Mouse (Mus musculus) brown adipose tissue, adult 24 weeks (tissue): ENCODE results near the gene P2ry12. TPM values are rescaled to one million over a fixed set of nuclear protein-coding genes. Genes with fewer than 3 reads are reported as not detected.

Source experiments
- H3K27ac ChIP-seq: fragments of 200-500 bp; replicated peaks from 2 replicates; pipeline ENCODE4 v1.5.1; 2012; ENCODE audit warnings: low read depth, mild to moderate bottlenecking, low read length
- H3K4me1 ChIP-seq: fragments of 200-500 bp; 2 replicates; pipeline ENCODE4 v1.6.1; 2012; ENCODE audit warnings: low read length, mixed read lengths; ENCODE audit not compliant: control insufficient read depth, insufficient read depth, insufficient read length
- H3K4me3 ChIP-seq: fragments of 200-500 bp; 2 replicates; pipeline ENCODE4 v1.5.1; 2012; ENCODE audit warnings: low read depth, mild to moderate bottlenecking, low read length, moderate library complexity; ENCODE audit not compliant: insufficient read depth
- polyA plus RNA-seq: library from polyadenylated mRNA; stranded (reverse); fragments of >200 nt; gene quantifications from 2 replicates; pipeline ENCODE4 v1.2.4, GENCODE M21; 2012; ENCODE audit not compliant: missing spikeins, insufficient read depth, insufficient read length

P2ry12 gene
- polyA plus RNA-seq, 1 experiment: 3.3 TPM

DNA sequence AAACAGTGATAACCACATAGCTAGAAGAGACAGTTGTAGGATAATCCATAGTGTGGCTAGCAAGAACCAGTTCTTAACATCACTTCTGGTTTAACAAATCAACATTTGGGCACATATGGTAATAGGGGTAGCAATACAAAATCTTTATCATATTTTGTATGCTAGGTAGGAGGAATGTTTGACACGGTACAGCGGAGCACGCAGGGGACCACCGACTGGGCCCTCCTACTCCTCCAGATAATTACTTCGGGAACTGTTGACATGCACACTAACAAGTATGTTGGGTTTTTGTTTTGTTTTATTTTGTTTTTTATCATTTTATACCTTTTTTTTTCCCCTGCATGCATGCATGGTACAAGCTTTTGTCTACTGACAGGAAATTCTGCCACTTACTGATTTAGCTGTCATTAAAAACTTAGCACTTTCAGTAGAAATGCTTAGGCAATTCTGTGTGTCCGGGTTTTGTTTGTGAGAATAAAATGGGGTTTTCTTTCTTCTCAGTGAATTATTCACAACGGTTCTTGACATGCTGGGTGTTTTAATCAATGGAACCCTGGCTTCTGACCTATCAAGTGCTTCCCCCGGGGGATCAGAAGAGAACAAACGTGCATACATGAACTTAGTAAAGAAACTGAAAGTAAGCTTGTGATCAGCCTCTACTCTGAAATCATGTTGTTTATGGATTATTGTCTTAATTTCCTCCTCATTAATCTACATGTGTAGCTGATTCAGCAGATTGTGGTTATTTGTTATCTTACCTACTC is 780 bp downstream of the P2ry12 start:
- Histone ChIP-seq H3K27ac (no peak overlapping the region), H3K4me3 (no peak overlapping the region), H3K4me1 (peaks cover 2% of the 10 kb centered on the region)

DNA sequence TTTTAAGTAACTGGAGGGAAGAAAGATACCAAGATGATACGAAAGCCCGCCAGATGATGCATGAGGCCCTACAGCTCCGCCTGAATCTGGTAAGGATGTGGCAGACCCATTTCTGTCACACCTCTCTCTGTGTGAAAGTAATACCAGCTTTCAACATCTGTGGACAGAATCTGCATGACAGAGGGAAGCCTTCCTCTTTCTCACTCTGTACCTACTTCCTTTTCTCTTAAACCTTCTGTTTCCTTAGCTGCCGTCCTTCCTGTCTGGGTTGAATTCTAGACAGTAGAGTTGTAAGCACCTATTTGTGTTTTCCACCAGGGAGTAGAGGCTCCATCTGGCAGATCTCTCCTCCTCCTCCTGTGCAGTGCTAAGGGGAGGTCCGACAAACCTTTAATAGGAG is 1.9 kb downstream of the P2ry12 start:
- H3K4me3 ChIP-seq: no peak overlapping the region
- H3K27ac ChIP-seq: no peak overlapping the region; the same call in 1 of the 2 replicates
- H3K4me1 ChIP-seq: peaks cover 2% of the 10 kb centered on the region

DNA sequence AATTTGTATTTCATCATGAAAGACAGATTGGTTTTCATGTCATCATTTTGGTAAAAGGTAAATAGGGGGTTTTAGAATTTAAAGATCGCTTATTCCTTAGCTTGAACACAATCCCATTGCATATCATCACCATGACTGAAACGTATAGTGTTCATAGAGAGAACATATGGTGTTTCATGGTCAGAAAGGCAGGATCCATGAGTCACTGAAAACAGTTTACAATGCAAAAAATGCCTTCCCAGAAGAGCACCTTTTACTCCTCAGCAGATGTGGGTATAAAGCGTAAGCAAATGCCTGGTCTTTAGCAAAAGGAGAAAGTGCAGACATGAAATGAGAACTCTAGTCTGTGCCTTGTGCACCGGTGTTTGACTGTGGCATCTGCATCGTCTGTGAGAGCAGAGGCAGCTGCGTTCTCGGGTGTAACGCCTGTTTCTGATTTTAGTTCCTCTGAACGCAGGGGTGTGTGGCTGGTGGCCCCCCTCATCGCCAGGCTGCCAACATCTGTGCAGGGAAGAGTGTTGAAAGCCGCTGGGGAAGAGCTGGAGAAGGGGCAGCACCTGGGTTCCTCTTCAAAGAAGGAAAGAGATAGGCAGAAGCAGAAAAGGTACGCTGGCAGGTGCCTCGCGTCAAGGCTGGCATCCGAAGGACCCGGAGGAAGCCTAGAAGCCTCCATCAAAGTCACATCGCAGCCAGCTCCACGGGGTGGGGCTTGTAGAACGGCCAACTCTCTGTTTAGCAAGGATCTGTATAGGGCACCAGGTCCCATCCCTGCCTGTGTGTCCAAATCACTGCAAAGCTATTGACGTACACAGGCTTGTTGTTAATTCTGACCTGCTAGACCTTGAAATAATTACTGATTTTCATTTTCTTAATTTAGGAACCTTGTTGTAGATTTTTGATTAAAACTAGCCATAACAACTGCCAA is 4.7 kb downstream of the P2ry12 start:
- peaks cover 2% of the 10 kb centered on the region for H3K4me1 ChIP-seq
- H3K27ac ChIP-seq: no peak overlapping the region
- no peak overlapping the region for H3K4me3 ChIP-seq

DNA sequence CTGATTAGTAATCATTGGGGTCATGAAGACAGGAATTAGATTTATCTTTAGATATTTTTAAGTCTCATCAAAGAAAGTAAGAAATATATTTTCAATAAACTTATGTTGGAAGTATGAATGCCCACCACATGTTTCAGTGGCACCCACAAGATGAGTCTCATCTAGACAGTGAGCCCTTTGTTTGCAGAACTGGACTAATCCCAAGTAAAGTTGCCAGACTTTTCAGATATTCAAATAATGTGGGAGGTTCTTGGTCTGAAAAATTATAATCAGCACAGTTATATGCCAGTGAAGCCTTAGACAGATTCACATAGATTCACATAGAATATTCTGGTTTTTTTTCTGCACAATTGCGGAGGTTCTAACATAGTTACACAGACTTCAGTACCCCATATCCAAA is 12.2 kb downstream of the P2ry12 start:
- no peak overlapping the region for H3K27ac ChIP-seq
- no peaks in the 10 kb centered on the region for H3K4me1 ChIP-seq
- H3K4me3 ChIP-seq: no peak overlapping the region

DNA sequence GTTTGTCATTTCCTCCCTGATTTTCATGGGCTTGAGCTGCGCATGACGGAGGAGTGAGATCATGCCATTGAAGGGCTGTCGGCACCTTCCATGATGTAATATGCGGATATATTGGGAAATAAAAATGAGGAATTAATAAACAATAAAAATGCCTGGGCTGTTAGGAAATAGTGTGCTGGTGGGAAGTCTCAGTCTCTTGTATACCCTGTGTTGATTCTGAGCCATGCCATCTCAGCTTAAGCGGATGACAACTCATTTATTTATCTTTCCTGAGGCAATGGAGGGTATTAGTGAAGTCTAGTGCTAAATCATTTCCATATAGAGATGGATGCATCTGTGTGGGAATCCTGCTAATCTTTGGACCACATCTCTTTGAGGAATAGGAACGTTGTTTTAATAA is 14.6 kb downstream of the P2ry12 start:
- no peaks in the 10 kb centered on the region for H3K4me1 ChIP-seq
- H3K4me3 ChIP-seq: no peak overlapping the region
- no peak overlapping the region for H3K27ac ChIP-seq

DNA sequence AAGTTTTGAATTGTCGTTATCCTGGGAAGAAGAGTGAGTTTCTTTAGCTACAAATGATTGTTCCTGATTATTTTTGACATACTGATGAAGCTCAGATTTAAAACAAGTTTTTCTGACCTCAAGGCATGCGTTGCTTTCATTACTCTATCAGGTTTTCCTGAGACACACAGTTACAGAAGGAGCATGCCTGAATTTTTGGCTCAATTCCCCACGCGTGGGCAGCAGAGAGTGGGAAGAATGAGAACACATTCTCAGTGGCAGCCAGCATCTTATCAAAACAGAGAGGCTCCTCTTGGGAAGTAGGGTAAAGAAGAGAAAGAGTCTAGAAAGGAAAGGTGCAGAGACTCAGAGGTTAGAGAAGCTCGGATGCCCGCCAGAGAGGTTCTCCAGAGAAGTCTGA is 19.3 kb downstream of the P2ry12 start:
- no peaks in the 10 kb centered on the region; the same call in 1 of the 2 replicates for H3K4me1 ChIP-seq
- H3K4me3 ChIP-seq: no peak overlapping the region
- H3K27ac ChIP-seq: no peak overlapping the region

DNA sequence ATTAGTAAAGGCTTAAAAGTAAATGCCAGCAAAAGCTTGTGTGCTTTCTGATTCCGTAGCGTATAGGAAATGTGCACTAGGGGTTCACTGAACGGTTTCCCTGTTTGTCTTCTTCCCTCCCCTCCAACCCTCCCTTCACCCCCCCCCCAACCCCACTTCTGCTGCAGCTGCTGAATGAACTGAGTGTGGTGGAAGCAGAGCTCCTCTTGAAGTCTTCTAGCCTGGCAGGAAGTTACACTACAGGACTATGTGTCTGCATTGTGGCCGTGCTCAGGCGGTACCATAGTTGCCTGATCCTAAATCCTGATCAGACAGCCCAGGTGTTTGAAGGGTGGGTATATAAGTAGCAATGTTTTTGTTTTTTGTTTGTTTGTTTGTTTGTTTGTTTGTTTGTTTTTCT is 27.8 kb downstream of the P2ry12 start:
- Histone ChIP-seq H3K4me3 (no peak overlapping the region), H3K4me1 (no peaks in the 10 kb centered on the region), H3K27ac (no peak overlapping the region)

DNA sequence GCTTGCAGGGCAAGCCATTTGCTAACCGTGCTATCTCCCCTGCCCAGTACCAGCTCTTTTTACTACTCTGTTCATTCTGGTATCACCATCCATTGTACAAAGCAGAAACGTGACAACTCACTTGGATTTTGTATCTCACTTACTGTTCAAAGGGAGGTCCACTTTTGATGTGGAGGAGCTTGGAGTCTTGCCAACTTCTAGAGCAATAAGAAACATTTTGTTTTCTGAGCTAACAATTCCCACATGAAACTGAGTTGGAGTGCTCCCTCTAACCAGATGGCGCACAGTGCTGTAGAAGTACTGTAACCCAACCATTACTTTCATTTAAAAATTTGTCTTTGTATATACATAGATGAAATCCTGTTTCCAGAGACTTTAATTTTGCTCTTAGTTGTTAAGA is 31.8 kb downstream of the P2ry12 start:
- Histone ChIP-seq H3K27ac (no peak overlapping the region), H3K4me1 (0 out of 2 replicates have a peak, but pooled peaks cover 2% of the 10 kb centered on the region), H3K4me3 (no peak overlapping the region)

DNA sequence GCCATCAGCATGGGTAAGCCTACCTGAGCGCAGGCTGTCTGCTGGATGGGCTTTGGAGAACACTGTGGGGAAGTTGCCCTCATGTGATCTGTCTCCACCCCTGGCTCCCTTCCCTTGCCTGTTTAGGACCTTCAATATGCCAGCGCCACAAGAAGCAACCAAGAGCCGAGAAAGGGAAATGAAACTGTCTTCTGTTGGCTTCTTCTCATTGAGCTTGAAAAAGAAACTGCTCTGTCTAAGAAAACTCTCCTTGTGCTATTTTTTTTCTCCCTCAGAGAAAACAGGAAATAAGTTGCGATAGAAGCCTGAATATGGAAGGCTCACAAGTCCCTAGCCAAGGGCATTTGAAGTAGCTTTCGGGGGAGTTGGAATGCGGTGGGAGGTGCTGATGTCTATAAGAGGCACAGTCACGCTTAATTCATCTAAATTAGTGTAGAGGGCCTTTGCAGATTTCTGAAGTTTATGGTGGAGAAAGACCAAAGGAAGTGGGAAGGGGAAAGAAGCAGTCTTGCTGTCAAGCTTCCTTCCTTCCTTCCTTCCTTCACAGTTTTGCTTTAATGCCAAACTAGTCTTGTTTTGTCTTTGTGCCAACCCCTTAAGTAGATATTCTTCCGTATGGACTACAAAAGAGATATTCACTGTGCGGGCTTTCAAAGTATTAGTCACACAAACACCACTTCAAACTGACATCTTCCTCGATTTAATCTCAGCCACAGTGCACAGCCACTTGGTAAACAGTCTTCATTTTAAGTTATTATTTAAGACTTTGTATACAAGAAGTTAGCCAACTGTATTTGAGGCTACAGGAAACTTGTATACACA is 33.7 kb downstream of the P2ry12 start:
- H3K4me1 ChIP-seq: 0 out of 2 replicates have a peak, but pooled peaks cover 2% of the 10 kb centered on the region
- no peak overlapping the region for H3K4me3 ChIP-seq
- H3K27ac ChIP-seq: 0 out of 2 replicates have a peak overlapping the region, but pooled peaks have one; percentile 0

DNA sequence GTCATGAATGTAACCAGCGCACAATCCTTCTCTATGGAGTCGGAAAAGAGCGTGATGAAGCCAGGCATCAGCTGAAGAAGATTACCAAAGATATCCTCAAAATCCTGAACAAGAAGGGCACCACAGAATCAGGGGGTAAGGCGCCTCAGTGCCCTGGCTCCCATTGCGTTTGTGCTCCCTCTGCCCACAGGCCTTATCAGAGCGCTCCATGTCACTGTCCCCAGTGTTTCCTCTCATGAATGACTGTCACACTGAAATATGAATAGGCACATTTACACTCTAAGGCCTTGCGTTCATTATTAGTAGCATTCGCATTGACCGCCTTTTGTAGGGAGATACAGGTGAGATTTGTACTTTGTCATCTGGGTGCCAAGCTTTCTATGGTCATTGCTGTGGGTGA is 35.0 kb downstream of the P2ry12 start:
- Histone ChIP-seq H3K4me3 (no peak overlapping the region), H3K4me1 (0 out of 2 replicates have a peak, but pooled peaks cover 2% of the 10 kb centered on the region), H3K27ac (no peak overlapping the region)

DNA sequence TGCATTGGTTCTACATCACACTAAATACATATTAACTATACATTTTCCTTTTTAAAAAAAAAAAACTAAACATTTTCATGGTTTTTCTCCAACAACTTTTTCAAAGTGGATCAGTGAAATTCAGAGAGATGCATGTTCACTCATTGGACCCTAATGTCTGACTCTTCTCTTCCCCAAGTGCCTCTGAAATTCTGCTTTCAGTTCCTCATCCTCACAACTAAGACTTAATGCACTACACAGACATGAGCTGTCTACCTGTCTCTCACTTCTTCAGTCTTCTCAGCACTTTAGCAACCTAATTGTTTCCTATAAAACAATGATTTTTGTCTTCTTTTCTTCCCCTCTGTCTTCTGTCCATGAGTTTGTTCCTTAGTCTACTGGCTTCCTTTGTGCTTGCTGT is 37.3 kb downstream of the P2ry12 start:
- Histone ChIP-seq H3K27ac (no peak overlapping the region), H3K4me1 (0 out of 2 replicates have a peak, but pooled peaks cover 2% of the 10 kb centered on the region), H3K4me3 (no peak overlapping the region)

DNA sequence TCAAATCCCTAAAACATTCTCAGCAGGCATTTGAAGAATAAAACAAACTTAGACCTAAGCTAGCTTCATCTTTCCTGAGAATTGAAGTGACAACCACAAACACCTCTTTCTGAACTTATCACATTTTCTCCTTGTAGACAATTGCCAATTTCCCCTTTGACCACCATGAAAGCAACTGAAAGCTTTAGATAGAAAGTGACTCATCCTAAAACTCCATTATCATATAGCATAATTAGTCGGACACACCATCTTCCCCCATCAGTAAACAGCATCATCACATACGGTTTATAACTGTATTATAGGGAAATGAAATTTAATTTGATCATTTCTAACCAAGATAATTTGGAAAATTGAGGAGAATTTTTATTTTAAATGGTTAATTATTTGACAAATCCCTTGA is 40.4 kb downstream of the P2ry12 start:
- Histone ChIP-seq H3K4me3 (no peak overlapping the region), H3K27ac (no peak overlapping the region), H3K4me1 (no peaks in the 10 kb centered on the region)

DNA sequence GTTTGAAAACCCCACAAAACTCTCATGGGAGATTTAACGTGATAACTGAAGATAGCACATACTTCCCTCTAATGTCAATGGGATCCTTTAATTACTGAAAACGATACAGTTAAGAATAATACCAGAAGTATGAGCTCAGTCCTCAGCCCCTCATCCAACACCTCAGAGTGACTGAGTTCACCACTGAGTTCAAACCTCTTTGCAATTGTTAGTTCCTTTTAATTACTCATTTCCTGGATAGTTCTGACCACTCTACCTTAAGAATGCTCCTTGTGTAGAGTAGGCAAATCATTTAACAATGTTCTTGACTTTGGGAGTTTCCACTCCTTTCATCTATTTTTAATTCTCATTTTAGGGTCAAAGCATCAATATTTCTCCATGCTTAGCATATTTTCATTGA is 43.3 kb downstream of the P2ry12 start:
- no peak overlapping the region for H3K27ac ChIP-seq
- no peaks in the 10 kb centered on the region for H3K4me1 ChIP-seq
- no peak overlapping the region for H3K4me3 ChIP-seq

DNA sequence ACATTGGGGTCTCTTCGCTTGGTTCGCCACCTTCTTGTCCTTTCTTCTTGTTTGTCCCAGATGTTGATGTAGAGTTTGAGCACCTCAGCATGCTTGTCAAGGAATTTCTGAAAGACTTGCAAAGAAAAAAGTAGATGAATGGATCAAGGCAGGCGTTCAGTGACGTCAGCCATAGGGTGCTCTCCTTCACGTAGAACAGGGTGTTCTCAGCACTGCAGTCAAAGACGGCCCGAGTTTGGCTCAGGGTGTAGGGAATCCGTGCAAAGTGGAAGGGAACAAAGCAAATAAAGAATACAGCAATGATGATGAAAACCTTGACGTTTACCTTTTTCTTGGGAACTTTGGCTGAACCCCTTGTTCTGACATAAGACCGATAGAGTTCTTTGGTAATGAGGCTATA is 45.5 kb downstream of the P2ry12 start:
- Histone ChIP-seq H3K4me3 (no peak overlapping the region), H3K4me1 (no peaks in the 10 kb centered on the region), H3K27ac (no peak overlapping the region)

DNA sequence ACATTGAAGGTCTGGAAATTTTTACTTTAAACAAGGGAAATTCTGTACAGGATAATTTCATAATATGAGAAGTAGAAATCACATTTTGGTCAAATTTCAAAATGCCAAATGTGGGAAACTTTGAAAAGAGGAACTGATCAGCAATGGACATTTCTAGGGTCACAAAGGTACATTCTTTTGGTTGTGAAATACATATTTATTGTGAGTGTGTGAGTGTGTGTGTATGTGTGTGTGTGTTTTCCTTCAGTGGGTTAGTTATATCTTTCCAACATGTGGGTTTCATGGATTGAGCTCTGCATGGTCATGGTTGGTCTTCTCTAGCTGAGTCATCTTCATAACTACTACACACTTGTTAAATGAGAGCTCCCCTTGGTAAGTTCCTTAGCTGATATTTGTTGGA is 50.3 kb downstream of the P2ry12 start:
- no peak overlapping the region for H3K4me3 ChIP-seq
- no peaks in the 10 kb centered on the region for H3K4me1 ChIP-seq
- H3K27ac ChIP-seq: no peak overlapping the region
